Mouse (Mus musculus) kidney, postnatal 25 days (tissue): Measurements from ENCODE around the gene A730071L15Rik.
A peak's percentile ranks its signal among the peaks of the same experiment; 100 is the strongest.

Experiments
- DNase-seq, 2 experiments: peaks; one replicate each; pipeline ENCODE4 v3.0.0; 2021; ENCODE audit warnings: mixed read lengths in 2 of 2

The A730071L15Rik gene

GRCm38 (mm10) chr11:6184202-6184935 is 15.5 kb upstream of the A730071L15Rik start:
- DNase-seq: no peak

- DNase-seq: no peak
Measured at GRCm38 (mm10) chr11:6187399-6187798, 12.4 kb upstream of the A730071L15Rik start.

- peak; percentile 87 to 90 for DNase-seq
Measured at GRCm38 (mm10) chr11:6187878-6188277, 12.0 kb upstream of the A730071L15Rik start.

DNA sequence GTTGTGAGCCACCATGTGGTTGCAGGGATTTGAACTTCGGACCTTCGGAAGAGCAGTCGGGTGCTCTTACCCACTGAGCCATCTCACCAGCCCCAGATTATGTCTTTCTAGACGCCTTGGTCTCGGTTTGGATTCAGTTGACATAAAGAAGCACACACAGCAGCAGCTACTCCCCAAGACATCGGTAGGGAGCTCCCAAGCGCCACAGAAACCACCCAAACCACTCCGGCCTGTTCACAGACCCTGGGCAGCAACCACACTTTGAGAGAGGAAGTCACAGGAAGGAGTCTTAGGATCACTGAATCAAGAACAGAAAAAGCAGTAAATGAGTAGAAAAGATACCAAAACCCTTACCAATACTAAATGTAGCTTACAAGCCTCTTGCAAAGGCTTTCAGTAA is 3.0 kb upstream of the A730071L15Rik start:
- no peak for DNase-seq

- no peak for DNase-seq
Measured at GRCm38 (mm10) chr11:6198449-6198848, 1.4 kb upstream of the A730071L15Rik start.

GRCm38 (mm10) chr11:6200087-6200569 is 299 bp downstream of the A730071L15Rik start, which contains the start of gene Nudcd3:
Gene Nudcd3, minus strand, starts transcription at chr11:6200415.
- peak; percentile 92 to 94 for DNase-seq

DNA sequence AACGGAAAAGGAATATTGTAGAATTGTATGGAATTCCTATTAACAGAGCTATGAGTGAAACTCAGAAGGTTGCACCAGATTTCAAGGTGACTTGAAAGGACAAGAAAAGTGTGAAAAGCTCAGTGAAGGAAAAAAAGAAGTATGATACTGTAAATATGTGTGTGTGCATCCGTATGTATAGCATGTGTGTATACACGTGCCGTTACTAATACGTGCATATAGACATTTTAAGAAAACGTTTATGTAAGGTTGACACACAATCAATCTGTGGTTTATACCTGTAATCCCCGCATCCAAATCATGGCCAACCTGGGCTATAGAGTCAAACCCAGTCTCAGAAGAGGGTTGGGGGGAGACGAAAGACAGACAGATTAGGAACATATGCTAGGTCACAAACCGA is 741 bp downstream of the A730071L15Rik start:
- DNase-seq: no peak

- DNase-seq: no peak
Measured at GRCm38 (mm10) chr11:6207090-6207489, 7.3 kb downstream of the A730071L15Rik start.

- no peak for DNase-seq
Measured at GRCm38 (mm10) chr11:6208158-6208557, 8.3 kb downstream of the A730071L15Rik start.

GRCm38 (mm10) chr11:6216834-6217233 is 17.0 kb downstream of the A730071L15Rik start:
- no peak for DNase-seq

GRCm38 (mm10) chr11:6218189-6218896 is 18.5 kb downstream of the A730071L15Rik start:
- no peak for DNase-seq

DNA sequence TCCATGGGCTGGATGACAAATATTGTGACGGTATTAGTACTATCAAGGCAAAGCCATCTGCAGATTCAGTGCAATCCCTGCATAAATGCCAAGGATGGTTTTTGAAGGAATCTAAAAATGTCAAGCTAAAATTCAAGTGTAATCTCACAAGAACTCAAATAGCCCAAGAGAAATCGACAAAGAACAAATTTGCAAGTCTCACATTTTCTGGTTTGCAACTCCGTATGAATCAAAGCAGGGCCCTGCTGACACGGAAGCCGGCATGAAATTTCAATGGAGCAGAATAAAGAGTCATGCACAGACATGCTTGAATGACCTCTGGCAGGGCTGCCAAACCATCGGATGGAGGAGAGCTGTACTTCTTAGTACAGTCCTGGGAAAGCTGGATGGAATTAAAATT is 20.1 kb downstream of the A730071L15Rik start:
- peak in 1 of 2 experiments; percentile 8 for DNase-seq

DNA sequence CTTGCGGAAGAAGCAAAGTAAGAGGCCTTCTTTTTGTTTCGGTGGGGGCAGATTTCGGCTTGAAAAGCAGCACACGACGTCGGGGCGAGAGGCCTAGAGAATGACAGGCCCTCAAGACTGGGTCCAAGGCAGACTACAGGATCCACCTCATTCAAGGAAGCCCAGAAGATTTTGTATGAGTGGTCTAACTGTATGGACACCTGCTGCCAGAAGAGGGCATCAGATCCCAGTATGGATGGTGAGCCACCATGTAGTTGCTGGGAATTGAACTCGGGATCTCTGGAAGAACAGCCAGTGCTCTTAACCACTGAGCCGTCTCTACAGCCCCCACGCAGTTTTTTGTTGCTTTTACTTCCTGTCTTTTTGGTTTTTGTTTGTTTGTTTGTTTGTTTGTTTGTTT is 22.4 kb downstream of the A730071L15Rik start:
- no peak for DNase-seq

DNA sequence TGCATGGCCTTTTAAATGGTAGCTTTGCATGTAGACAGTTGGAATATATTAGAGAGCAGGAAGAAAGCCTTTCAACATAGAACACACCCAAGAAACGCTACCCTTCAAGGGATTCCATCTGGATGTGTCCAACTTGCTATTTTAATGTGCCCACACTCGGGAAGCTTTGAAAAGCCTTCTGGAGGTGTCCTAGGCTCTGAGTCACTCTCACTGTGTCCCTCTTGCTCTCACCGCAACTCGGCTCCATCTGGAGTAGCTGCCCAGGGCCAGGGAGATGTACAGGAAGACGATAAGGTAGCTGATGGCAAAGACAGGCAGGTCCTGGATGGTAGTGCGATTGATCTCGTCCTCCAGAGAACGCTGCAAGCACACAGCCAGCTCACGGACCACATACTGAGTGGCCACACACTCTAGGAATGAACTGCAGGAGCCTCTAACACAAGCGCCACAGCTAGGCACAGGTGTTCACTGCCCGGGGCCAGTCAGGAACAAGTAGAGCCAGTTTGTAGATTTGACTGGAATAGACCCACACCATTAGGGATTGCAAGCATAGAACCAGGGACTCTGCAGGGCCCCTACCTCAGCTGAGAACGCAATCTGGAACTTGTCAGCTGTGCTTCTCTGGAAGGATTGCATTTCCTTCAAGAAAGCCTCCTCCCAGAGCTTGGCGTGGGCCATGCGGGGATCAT is 24.9 kb downstream of the A730071L15Rik start:
- DNase-seq: peak in 1 of 2 experiments; percentile 11

DNA sequence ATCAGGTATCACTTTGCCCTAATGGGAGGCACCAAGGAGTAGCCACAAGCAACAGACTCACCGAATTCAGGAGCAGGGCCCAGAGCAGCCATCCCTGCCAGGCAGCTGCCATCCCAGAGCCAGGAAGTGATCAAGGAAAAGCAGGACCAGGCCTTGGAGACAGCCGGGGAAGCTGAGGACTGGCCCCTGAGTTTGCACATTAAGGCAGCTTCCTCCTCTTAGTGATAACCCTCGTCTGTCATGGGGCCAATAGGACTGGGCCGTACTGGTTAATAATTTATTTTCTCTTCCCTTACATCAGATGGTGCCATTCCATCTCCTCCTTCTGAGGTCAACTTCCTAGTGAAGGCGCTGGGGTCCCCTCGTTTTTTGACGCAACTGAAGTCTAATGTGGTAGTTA is 30.2 kb downstream of the A730071L15Rik start, which contains the start of gene Npc1l1:
Gene Npc1l1, minus strand, starts transcription at position 132 of the 400 bp plus-strand sequence.
- no peak for DNase-seq

DNA sequence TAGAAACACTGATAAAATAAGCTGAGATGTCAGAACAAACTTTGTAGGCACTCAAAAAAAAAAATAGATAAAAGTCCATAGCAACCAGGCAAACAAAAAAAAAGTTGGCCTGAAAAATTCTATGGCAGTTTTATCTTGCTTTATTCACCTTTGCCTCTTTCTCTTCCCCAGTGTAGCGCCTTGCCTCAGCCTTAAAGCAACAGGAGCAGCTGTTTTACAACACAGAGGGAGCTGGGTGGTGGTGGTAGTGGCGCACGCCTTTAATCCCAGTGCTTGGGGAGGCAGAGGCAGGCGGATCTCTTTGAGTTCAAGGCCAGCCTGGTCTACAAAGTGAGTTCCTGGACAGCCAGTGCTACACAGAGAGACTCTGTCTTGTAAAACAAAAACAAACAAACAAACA is 33.2 kb downstream of the A730071L15Rik start:
- DNase-seq: no peak

DNA sequence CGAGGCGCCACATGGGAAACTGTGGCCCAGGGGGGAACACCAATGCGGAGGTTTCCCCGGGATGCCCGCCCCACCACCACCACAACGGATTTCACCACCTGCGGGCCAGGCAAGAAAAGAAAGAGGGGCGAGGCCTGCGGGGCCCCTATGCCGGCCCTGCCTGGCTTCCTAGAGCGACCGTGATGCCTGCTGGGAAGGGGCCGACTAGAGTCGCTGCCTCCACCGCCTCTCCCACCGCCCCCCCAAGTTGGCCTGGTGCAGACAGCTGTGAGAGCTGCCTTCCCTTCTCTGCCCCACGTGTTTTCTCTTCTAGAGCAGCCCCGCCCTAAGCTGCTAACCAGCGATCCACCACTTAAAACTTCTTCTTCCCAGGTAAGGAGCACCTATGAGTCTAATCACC is 44.9 kb downstream of the A730071L15Rik start:
- DNase-seq: no peak
